Mouse (Mus musculus): ENCODE measurements around the gene Aqp12. TPM values are rescaled to one million over a fixed set of nuclear protein-coding genes. Genes with fewer than 3 reads are reported as not detected.

Gene Aqp12
- total RNA-seq, 1 experiment from 2014 or later: not detected

GRCm38 (mm10) chr1:93015136-93015535 lies 9.0 kb downstream of the Aqp12 start:
- DNase-seq: no peak

- DNase-seq: no peak
Measured at GRCm38 (mm10) chr1:93018716-93019115, 12.6 kb downstream of the Aqp12 start.

- no peak for DNase-seq
Measured at GRCm38 (mm10) chr1:93020602-93021001, 14.5 kb downstream of the Aqp12 start.

- DNase-seq: no peak
Measured at GRCm38 (mm10) chr1:93026600-93026999, 20.5 kb downstream of the Aqp12 start.

GRCm38 (mm10) chr1:93029387-93029786 lies 23.3 kb downstream of the Aqp12 start:
- DNase-seq: no peak

GRCm38 (mm10) chr1:93030060-93030459 lies 23.9 kb downstream of the Aqp12 start:
- DNase-seq: no peak

DNA sequence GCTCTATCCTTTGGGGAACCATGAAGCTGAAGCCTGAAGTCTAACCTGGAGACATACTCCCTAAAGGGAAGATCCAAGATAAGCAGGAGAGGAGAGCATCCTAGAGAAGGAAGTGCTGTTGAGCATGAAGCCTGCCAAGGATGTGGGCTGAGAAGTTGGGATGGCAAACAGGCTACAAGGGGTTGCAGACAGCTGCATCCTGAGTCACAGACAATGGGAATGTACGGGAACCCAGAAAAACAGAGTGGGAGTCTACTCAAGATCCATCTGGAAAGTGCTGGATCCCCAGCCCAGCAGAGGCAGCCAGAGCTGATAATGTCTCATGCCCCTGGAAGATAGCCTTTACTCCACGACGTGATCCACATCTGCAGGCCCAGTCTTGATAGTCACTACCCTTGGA lies 25.1 kb downstream of the Aqp12 start:
- no peak for DNase-seq

DNA sequence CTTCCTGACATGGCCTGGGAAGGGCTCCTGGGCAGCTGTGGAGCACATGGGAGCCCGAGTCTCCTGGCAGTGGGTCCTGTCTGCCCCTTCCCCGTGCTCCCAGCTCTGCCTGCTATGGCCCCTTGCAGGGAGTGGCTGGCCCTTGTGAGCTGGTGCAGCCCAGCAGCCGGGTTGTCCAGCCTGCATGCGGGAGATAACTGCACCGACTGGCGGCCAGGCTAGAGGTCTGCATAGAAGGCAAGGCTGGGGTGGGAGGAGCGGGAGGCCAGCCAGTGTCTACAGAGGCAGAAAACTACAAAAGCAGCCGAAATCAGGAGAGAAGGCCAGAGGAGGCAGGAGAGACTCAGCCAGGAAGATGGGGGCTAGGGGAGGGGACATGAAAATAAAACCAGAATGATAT lies 27.9 kb downstream of the Aqp12 start:
- peak; percentile 19 for DNase-seq

GRCm38 (mm10) chr1:93035981-93036380 lies 29.8 kb downstream of the Aqp12 start:
- no peak for DNase-seq

GRCm38 (mm10) chr1:93046153-93046789 lies 40.1 kb downstream of the Aqp12 start:
- no peak for DNase-seq

DNA sequence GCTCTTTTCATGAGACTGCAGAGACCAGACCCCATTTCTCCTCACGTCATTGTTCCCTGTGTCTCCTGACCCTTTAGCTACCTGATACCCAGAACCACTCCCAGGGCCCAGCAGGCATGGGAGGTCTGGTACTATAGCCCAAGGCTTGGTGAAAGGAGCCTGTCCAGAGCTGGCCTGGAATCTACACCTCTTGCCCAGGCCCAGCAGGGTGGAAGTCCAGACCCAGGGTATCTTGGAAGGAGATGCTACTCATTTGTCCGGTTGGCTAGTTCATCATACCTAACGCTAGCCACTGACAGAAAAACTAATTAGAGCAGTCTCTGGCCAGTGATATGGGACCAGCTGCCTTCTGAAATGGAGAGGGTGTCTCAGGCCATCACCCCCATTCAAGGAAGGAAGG lies 43.9 kb downstream of the Aqp12 start:
- no peak for DNase-seq

GRCm38 (mm10) chr1:93051124-93051833 lies 45.1 kb downstream of the Aqp12 start:
- no peak for DNase-seq

Other genes with a start within 250 kb of the Aqp12 start
- 41.9 and 43.2 TPM in 2 replicates for gene Gpc1, start 174.7 kb upstream of the Aqp12 start, total RNA-seq (2021)
- 0.67 and 0.94 TPM in 2 replicates for gene Ankmy1, start 103.4 kb upstream of the Aqp12 start, total RNA-seq (2021)
- gene Dusp28, start 99.4 kb upstream of the Aqp12 start, total RNA-seq (2021): 12.9 and 13.6 TPM in 2 replicates
- 69.4 and 74.6 TPM in 2 replicates for gene Rnpepl1, start 95.6 kb upstream of the Aqp12 start, total RNA-seq (2021)
- gene Capn10, start 72.0 kb upstream of the Aqp12 start, total RNA-seq (2021): 16.2 and 18.7 TPM in 2 replicates
- gene Gpr35, start 55.5 kb upstream of the Aqp12 start, total RNA-seq (2021): 1.9 and 3.5 TPM in 2 replicates
- 18.5 and 25.5 TPM in 2 replicates for gene Kif1a, start 95.6 kb downstream of the Aqp12 start, total RNA-seq (2021)
- gene Agxt, start 128.9 kb downstream of the Aqp12 start, total RNA-seq (2021): 2.3 and 40.2 TPM in 2 replicates
- gene 2310007B03Rik, start 154.6 kb downstream of the Aqp12 start, total RNA-seq (2021): not detected in 2 replicates
- gene Crocc2, start 162.4 kb downstream of the Aqp12 start, total RNA-seq (2021): 0.07 and 0.08 TPM in 2 replicates
- gene Sned1, start 229.5 kb downstream of the Aqp12 start, total RNA-seq (2021): 22.5 and 23.2 TPM in 2 replicates

All from adrenal gland, postnatal 14 days (tissue).